Mouse (Mus musculus) embryonic stem cell, embryonic (primary cell): ENCODE results near the gene Ctnna3.

Experiments
- CTCF ChIA-PET, 4 experiments: fragments of 300-600 bp in 2 of 4; fragments of 350-600 bp in 2 of 4; sonication (Branson Sonifier 250); formaldehyde crosslinking; loops; one replicate each; lab custom pipeline; 2022; ENCODE audit warnings: inconsistent platforms in 2 of 4; lab: Charles Lee
- POLR2A ChIA-PET, 4 experiments: fragments of 300-600 bp in 2 of 4; fragments of 350-600 bp in 2 of 4; sonication (Branson Sonifier 250); formaldehyde crosslinking; loops; one replicate each; lab custom pipeline; 2022; ENCODE audit warnings: antibody characterized with exemption in 4 of 4, inconsistent platforms in 1 of 4; lab: Charles Lee

Gene Ctnna3

DNA sequence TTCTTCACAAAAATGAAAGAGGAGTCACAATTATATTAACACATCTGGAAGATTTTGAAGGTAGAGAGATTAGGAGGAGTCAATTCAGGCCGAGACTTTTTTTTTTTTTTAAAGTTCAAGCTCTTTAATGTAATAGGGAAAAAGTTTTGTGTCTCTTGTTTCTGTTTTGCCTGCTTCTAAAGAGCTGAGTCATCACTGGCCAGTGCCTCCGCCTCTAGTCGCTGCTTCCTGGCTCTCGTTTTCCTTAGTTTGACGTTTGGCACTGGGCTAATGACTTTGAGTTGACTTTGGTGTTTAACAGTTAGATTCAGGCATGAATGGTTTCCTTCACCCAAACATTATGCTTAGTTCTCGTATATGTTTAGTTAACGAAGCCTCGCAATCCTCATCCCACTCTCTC is 282.6 kb downstream of the Ctnna3 start:
- POLR2A ChIA-PET, result no interaction called here
- CTCF ChIA-PET, result no interaction called here

DNA sequence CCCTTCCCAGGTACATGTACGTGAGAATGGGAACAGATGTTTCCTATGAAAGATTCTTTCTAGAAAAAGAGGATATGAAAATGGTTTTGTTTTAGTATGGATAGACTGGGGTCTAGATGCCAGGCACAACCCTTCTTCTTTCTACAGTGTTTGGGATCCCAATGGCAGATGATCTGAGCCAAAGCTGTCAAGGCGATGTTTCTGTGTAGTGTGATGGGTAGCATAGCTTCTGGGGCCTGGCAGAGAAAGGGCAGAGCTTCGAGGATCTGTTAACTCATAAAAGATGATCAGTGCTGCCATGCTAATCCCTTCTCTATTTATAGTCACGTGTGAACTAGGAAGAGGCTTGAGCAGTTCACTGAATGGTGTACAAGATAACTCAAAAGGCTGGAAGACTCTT is 284.3 kb downstream of the Ctnna3 start:
- POLR2A ChIA-PET, result no interaction called here
- CTCF ChIA-PET, result no interaction called here

DNA sequence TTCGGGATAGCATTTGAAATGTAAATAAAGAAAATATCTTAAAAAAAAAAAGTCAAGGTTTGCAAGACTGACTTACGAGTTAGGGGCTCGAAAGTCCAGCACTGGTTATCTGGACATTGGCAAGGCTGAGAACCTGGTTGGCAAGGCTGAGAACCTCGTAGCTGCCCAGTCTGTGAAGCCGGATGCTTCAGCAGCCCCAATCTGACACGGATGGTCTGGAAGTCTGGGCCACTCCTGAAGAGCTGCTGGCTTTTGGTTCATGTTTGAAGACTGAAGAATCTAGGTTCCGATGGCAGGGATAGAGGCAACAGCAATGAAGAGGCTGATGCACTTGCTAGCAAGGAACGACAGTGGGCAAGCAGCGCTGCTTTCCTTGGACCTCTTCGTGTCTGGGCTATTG is 339.0 kb downstream of the Ctnna3 start:
- ChIA-PET POLR2A (no interaction called here), CTCF (no interaction called here)

DNA sequence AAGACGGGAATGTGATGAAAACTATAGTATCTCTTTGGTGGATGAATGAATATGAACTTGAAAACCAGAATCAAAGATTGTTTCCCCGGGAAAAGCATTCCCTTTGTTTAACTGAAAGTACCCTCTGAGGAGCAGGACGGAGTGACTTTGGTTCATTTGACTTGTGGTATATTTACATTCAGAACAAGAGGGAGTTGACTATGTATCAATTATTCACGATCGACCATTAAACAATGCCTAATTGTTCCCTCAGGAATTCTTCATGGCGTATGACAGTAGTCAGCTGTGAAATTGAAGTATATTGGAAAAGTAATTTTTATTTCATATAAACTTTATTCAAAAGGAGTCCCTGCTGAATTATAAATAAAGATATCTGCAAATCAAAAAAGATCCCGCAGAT is 341.8 kb downstream of the Ctnna3 start:
- CTCF ChIA-PET, result no interaction called here
- POLR2A ChIA-PET, result no interaction called here

DNA sequence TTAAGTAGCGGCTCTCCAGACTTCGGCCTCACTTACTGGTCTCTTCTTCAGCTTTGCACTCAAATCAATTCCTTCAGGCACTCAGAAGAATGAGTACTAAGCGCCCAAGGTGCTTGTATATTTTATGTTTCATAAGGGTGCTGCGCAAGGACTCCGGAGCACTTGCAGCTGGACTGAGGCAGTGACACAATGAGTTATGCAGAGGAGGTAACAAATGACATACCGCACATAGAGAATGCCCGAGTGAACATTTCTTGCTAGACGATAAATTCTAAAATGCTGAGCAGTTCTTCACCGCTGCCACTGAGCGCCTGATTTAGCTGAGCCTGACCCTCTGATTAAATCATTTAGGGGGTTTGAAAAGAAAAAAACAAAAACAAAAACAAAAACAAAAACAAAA is 342.2 kb downstream of the Ctnna3 start:
- ChIA-PET CTCF (no interaction called here), POLR2A (no interaction called here)

DNA sequence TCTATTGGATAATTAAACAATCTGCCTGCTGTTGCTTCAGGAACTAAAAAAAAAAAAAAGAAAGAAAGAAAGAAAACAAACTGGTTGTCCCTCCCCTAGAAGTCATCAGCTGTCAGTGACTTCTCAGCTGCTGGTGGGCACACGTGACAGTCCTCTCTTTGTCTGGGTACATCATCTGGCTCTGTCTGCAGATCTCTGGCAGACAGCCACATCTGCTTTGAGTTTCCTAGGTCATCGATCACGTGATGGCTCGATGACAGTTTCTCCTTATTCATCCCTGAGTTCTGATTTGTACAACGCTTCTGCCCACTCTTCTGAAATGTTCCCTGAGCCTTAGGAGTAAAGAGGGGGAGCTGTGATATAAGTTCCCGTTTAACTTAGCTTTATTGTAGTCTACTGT is 352.1 kb downstream of the Ctnna3 start:
- ChIA-PET POLR2A (no interaction called here), CTCF (no interaction called here)

DNA sequence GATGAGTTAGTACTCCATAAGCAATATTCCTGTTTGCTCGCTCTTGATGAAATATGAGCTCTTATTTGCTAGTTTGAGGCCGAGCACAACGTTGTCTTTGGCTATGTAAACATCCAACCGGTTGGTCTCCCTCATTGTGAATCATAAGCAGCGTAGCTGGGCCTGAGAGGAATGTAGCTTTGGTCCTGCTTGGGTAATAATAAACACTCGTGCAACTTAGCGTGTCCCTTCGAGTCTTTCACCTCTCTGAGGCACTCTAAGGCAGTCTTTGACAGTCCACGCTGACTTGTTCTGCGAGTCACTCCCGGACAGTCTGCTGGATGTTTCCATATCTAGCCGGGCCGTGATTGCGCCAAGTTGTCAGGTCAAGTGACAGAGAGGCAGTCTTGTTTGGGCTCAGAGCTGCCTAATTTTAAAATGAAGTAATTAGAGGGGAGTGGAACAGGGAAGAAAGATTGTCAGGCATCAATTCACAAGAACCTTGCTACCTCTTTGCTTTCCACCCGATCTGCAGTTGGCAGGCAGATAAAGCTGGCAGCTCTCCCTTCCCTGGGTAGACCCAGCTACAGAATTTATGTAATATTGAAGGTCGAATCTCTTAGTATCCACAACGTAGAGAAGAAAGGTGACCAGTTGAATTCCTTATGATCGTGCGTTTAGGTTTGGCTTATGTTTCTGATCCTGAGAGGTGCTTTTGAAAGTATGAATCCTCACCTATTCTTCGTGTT is 355.1 kb downstream of the Ctnna3 start:
- POLR2A ChIA-PET, result no interaction called here
- CTCF ChIA-PET, result no interaction called here

DNA sequence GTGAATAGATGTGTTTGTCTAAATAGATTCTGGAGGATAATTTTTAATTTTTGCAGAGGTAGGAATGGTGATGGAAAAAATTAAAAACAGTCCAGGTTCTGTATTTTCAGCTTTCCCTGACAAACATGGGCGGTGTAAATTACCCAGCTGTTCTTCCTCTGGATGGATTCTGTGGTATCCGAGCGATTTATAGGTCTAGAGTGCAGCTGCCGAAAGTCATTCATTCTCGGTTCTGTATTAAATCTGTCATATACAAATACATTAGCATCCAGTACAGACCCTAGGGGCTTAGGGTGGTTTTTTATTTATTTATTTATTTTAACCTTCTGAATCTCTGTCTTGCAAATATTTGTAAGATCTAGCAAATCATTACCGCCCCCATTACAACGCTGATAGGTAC is 356.5 kb downstream of the Ctnna3 start:
- POLR2A ChIA-PET, result no interaction called here
- CTCF ChIA-PET, result no interaction called here

DNA sequence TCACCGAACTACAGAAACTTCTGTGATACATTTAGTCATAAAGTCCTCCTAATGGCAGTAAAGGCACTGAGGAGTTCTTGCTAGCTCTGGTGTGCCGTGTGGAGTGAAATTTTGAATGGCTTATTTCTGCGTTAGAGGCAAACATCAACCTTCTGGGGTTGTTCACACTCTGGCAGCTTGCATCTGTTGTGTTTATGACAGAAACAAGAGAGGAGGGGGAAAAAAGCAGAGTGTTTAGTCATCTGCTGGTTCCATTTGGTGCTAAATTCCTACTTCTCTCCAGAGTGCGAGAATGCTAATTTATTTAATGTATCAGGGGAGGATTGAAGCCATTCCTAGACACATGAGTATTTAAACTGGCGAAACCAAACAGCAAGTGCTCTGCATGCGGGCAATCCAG is 374.0 kb downstream of the Ctnna3 start:
- CTCF ChIA-PET, result no interaction called here
- POLR2A ChIA-PET, result no interaction called here

DNA sequence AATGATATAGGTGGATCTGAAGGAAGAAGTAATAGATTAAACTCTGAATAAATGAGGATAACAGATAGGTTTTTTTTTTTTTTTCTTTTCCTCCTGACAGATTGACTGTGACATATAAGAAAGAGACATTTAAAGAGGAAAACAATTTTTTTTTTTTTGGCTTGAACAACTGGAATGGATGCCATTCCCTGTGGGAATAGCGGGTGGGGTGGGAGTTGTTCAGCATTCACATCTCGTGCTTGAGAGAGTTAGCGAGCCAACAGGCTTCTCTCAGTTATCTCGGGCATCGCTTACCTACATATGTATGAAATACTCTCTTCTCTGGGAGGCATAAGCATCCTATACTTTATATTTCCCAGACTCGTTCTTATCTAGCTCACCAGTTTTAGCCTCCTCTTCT is 375.7 kb downstream of the Ctnna3 start:
- ChIA-PET CTCF (no interaction called here), POLR2A (interaction anchor here in 1 of 4 experiments (0.7 kb wide), 1 partner anchor 11 kb away, joined by 6 read pairs; no protein-coding TSS in a partner anchor)

DNA sequence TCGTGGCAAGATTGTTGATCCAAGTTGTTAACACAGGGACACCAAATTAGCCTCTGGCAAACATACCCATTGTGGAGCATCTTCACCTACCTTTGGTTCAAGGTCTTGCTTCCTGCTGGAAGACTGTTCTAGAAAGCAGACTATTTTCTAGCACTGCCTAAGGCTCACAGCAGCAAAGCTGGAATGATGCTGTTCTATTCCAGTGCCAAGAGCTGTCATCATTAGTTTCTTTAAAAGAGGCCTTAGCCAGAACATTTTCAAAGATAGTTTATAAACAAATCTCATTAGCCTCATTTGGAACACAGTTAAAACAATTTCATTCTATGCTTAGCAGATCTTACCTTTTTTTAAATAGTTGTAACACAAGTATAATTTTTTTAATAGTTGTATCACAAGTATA is 376.4 kb downstream of the Ctnna3 start:
- POLR2A ChIA-PET, result no interaction called here
- CTCF ChIA-PET, result no interaction called here

DNA sequence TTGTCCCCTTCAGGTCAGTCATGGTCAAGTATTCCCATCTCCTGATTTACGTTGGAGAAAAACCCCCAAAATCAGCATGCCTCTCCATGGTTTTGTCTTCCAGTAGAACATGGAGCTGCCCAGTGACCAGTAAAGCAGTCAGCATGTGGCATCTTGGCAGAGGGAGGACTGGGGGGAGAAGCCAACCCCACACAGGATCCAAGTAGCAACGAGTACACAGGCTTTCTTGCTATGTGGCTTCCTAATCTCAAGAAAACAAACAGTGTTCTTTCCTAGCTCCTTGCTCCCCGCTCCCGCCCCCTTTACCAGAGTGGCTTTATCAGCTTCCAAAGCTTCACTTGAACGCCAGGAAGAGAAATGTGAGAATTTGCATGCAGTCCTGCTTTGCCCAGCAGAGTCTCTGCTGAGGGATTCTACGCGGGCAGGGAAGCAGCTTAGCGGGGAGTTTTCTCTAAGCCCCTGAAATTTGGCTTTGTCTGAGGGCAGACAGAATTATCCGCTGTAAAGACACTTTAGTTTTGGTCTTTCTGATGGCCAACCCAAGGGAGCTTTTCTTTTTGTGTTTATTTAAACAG is 380.2 kb downstream of the Ctnna3 start:
- ChIA-PET CTCF (no interaction called here), POLR2A (no interaction called here)

DNA sequence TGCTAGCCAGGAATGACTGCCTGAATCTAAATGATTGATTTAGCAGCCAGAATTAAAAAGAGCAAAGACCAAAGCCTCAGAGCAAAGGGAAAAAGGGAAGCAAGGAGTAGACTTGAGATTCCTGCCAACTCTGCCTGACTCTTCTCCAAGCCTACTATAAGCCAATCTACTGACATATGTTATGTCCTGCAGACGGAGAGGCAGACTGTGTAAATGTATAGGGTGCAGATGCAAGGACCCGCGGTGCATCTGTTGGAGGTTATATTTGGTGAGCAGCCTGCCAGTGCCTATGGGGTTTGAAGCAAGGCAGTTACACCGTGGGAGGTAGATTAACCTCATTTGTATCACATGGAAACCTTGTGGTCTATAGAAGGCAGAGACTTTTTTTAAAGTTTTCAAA is 409.1 kb downstream of the Ctnna3 start:
- CTCF ChIA-PET, result no interaction called here
- POLR2A ChIA-PET, result no interaction called here

DNA sequence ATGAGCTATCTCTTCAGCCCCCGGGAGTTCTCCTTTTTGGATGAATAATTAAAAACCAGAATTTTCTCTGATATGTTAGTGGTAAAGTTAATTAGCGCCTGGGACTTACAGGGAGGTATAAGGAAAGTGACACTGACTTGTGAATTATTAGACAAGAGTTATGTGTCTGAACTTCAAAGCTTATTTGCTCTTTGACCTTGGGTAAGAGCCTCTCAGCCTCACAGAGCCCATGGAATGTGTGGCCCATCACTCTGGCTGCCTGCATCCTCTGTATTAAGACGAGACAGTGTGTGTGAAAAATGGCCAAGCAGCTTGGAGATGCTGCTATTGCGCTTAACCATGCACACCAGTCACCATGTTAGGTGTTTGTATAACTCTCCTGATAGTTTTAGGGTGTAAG is 422.0 kb downstream of the Ctnna3 start:
- ChIA-PET POLR2A (no interaction called here), CTCF (interaction anchor here in 1 of 4 experiments (1.2 kb wide), 1 partner anchor 8 kb away, joined by 3 read pairs; no protein-coding TSS in a partner anchor)

DNA sequence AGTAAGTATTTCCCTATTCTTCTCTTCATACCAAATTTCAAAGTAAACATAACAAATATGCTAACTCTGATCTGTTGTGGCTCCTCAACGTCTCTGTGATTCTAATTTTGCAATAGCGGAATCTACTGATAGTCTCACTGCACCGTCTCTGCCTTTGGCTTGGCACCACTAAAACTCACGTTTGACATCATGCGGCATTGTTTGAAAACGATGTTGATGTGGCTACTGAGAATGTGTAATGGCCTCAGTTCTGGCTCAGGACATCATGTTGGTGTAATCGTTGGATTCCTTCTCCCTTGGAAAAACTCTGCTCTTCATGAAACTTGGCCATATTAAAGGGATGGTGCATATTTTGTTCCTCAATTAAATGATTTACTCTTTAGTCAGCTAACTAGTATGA is 439.2 kb downstream of the Ctnna3 start:
- POLR2A ChIA-PET, result no interaction called here
- CTCF ChIA-PET, result no interaction called here

DNA sequence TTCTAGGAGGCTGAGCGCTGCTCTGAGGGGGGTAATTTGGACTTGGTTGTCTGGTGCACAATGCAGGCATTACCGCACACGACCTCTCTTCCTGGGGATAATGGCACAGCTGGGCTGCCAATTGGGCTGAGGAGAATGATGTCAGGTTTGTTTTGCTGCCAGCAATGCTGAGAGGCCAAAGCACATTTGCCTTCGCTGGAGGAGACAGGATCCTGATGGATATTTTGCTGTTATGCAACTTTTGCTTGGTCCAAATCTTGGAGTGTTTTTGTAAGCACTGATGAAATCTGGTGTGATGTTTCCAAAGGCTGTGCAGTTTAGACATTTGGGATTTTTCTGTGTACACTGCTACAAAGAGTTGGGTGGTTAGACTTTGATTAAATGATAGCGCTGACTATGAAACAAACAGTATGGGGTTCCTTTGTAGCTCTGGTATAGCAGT is 450.6 kb downstream of the Ctnna3 start:
- POLR2A ChIA-PET, result no interaction called here

DNA sequence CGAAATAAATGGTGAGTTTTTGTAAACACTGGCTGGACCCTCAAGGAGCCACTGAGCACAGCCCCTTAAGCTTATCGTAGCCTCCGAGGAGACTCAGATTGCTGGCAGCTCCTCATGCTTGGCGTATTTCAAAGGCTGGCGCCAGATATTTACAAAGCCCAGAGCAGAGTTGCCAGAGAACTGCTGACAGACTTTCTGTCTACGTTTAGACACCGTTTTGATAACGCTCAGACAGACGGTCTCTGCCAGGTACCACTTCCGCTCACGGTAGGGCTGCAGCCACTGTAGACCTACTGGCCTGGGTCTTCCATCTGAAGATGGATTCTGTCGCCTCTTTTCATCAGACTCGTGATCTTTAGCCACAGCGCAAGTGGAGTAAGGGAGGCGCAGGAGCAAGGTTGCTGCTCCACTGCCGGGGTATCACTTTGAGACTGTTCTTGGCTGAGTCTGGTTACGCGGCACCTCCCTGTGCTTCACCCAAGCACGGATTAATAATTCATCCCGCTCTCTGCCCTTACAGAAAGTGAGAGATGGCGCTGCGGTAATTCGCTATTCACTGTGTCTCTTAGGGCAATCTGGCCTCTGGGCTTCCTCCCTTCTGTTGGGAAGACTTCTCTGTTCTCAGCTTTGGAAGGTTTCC is 456.7 kb downstream of the Ctnna3 start:
- POLR2A ChIA-PET, result no interaction called here
- CTCF ChIA-PET, result interaction anchor here in 3 of 4 experiments (0.6 to 0.7 kb wide), 5 partner anchors 12 to 304 kb away, joined by 3 read pairs; no protein-coding TSS in a partner anchor

More for the DNA sequence above, 450.6 kb downstream of the Ctnna3 start:
- CTCF ChIA-PET, result no interaction called here

DNA sequence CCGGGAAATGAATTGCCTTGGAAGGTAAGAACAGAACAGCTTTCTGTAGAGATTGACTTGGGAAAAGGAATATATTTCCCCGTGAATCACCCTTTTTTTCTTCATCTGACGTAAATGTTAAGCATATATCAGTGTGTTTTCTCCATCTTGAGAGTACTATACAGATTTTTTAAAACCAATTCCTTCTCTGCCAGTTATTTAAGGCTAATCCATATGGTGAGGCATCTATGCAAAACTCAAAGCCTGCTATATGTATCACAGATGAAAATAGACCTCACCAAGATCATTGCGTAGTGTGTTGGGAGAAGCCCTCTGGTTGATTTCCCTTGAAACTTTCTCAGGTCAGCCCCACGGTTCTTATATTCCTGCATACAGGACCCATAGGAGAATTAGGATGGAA is 464.7 kb downstream of the Ctnna3 start:
- ChIA-PET CTCF (no interaction called here), POLR2A (interaction anchor here in 1 of 4 experiments (0.7 kb wide), 1 partner anchor 367 kb away, joined by 3 read pairs; no protein-coding TSS in a partner anchor)

DNA sequence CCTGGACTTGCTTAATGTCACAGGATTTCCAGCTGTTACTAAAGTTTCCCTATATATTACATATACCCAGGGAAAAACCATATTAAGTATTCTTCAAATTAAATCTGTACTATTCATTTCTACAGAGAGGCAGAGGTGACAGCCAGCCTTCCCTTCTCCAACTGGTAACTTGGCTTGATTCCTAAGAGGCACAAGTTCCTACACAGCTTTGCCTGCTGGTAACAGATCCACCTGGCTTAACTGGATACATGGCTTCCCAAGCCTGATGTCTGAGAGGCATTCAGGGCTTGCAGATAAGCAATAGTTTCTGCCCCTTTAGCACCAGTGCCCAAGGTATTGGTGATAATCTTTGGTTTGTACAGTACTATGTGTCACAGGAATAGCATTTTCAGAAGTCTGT is 470.0 kb downstream of the Ctnna3 start:
- CTCF ChIA-PET, result no interaction called here
- POLR2A ChIA-PET, result no interaction called here

DNA sequence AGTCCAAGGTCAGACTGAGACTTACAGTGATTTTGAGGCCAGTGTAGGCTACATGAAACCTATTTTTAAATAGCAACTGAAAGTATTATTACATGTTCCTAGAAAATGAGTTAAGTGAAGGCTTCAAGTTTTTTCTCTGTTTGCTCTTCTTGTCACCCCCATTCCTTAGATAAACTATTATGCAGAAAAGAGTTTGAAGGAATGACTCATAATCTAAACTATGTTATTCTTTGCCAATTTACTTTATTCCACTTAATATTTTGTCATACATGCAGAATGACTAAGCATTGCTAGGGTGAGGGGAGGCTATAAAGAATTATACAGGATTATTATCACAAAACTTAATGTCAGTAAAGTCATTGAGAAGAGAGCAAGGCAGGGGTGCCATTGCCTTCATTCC is 479.0 kb downstream of the Ctnna3 start:
- CTCF ChIA-PET, result no interaction called here
- POLR2A ChIA-PET, result interaction anchor here in 1 of 4 experiments (0.5 kb wide), 1 partner anchor 115 kb away, joined by 3 read pairs; no protein-coding TSS in a partner anchor

DNA sequence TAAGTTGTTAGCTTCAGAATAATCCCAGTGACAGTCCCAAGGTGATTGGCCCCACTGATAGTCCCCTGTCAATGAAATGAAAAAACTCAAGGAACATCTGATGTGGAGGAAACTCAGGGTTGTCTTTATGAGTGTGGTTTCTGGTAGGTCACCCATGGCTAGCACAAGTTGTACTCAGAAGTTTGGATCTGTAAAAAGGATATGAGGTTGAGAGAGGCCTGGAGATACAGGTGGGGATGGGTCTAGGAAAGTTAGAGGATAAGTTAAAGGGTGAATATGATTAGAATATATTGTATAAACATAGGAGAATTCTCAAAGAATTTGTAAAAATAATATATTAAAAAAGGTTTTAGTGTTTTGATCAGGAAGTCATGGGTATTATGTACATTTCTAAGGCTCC is 497.4 kb downstream of the Ctnna3 start, which contains the start of gene Gm10118:
Gm10118 (minus strand) TSS at position 101 of the 400 bp plus-strand sequence.
- CTCF ChIA-PET, result no interaction called here
- POLR2A ChIA-PET, result no interaction called here
